In genomic region chr17:12755146-12755545, GRCm38 (mm10) we compare ENCODE assay signal across 12 mouse cellular contexts. TPM values are rescaled to one million over a fixed set of nuclear protein-coding genes. Genes with fewer than 3 reads are reported as not detected.
A peak's percentile ranks its signal among the peaks of the same experiment; 100 is the strongest.
DNase-seq lines count a peak whose midpoint lies in the region; ATAC-seq and TF ChIP-seq lines count a peak whose summit lies in the region.
"Had no signal": no experiment of that assay in that cellular context is flagged by ENCODE, and none has a peak within 500 bp of the region (broad histone marks: within the 10 kb centered on the region; RNA-seq: fewer than 3 reads in every experiment).

No protein-coding gene starts in this region.

- H3K36me3 ChIP-seq in kidney, embryonic 14.5 days (ENCODE audit: control insufficient read depth, insufficient read depth, low read length), result peaks cover 3% of the 10 kb centered on the region; the same call in 1 of the 2 replicates
- H3K36me3 ChIP-seq: midbrain, embryonic 15.5 days had no signal

- DNase-seq in gastrocnemius, adult 2 months, result no peak
- DNase-seq in gastrocnemius, adult 8-10 months (ENCODE audit: low spot score in 2 of 2), result no peak
- DNase-seq in kidney, postnatal 25 days, result peak; percentile 19 to 50
- DNase-seq in monocyte, adult 2 months (ENCODE audit: low read depth in 1 of 2, low spot score in 2 of 2), result peak; percentile 61 to 67
- DNase-seq in left cerebral cortex, adult 9 months (ENCODE audit: low spot score in 2 of 2), result no peak
- no peak for DNase-seq in adrenal gland, postnatal 25 days
- DNase-seq: B cell, adult 2 months; cerebellum, postnatal 14 days; layer of hippocampus, adult 9-11 months had no signal

- H3K4me2 ChIP-seq in kidney, embryonic 14.5 days (replicated peaks; ENCODE audit: low read depth, low read length), result no peak overlapping the region
- H3K4me2 ChIP-seq: midbrain, embryonic 15.5 days had no signal

- no peak for TF ChIP-seq CTCF in gastrocnemius, adult 2 months (IDR thresholded peaks at IDR 0.05)
- no peak for TF ChIP-seq CTCF in embryonic fibroblast, embryonic 13.5 days (IDR thresholded peaks at IDR 0.05; ENCODE audit: borderline replicate concordance, insufficient read depth, low read length)

- no peaks in the 10 kb centered on the region for H3K9me3 ChIP-seq in kidney, embryonic 14.5 days (ENCODE audit: control insufficient read depth, low read length)
- H3K9me3 ChIP-seq: midbrain, embryonic 15.5 days had no signal

- intact Hi-C loops in gastrocnemius, adult 2 months (cut with DNase I), result no loop called here

- no peak for TF ChIP-seq POLR2A in embryonic fibroblast, embryonic 13.5 days (IDR thresholded peaks at IDR 0.05; ENCODE audit: low read depth, low read length)

- H3K9ac ChIP-seq in kidney, embryonic 14.5 days (ENCODE audit: low read depth, low read length), result no peak overlapping the region
- H3K9ac ChIP-seq: midbrain, embryonic 15.5 days had no signal

- H3K27me3 ChIP-seq in kidney, embryonic 14.5 days (ENCODE audit: control insufficient read depth, insufficient read depth, low read length), result no peaks in the 10 kb centered on the region
- H3K27me3 ChIP-seq: midbrain, embryonic 15.5 days had no signal

- peaks cover 79% of the 10 kb centered on the region for H3K4me1 ChIP-seq in kidney, embryonic 14.5 days (ENCODE audit: control insufficient read depth, insufficient read depth, low read length)
- peaks cover 46% of the 10 kb centered on the region for H3K4me1 ChIP-seq in embryonic fibroblast, embryonic 13.5 days (ENCODE audit: control insufficient read depth, insufficient read depth, low read length)

- WGBS in kidney, embryonic 14.5 days, result 59% methylated on average over 4 of the region's 4 CpGs

- no peak overlapping the region; the same call in 1 of the 2 replicates for H3K4me3 ChIP-seq in gastrocnemius, adult 2 months
- no peak overlapping the region for H3K4me3 ChIP-seq in kidney, embryonic 14.5 days (ENCODE audit: low read length)
- no peak overlapping the region for H3K4me3 ChIP-seq in embryonic fibroblast, embryonic 13.5 days (ENCODE audit: insufficient read depth, low read length)
- H3K4me3 ChIP-seq: midbrain, embryonic 15.5 days had no signal

- no peak for ATAC-seq in kidney, embryonic 14.5 days (ENCODE audit: low FRiP score, low TSS enrichment)
- ATAC-seq: midbrain, embryonic 15.5 days had no signal

- peak overlapping the region; percentile 92 for H3K27ac ChIP-seq in gastrocnemius, adult 2 months
- H3K27ac ChIP-seq in kidney, embryonic 14.5 days (ENCODE audit: low read depth, low read length), result no peak overlapping the region
- peak overlapping the region; percentile 27; the same call in 1 of the 2 replicates for H3K27ac ChIP-seq in embryonic fibroblast, embryonic 13.5 days (ENCODE audit: insufficient read depth, low read length)
- H3K27ac ChIP-seq: midbrain, embryonic 15.5 days had no signal

RNA-seq across cellular contexts. Expression of gene Igf2r, which starts 14.3 kb away (rescaled TPM):
- total RNA-seq in gastrocnemius, adult 2 months (2021), result 10 to 100 TPM; 36.9 to 46.7 TPM
- total RNA-seq in gastrocnemius, adult 8-10 months (2022), result 10 to 100 TPM; 41.4 to 54.3 (median 46.9) TPM
- polyA plus RNA-seq in kidney, embryonic 14.5 days (2014; fragmentation: Nextera tagmentation; extraction: Ambion mirVana), result 20.7 and 37.8 TPM in 2 replicates
- polyA plus RNA-seq in embryonic fibroblast, embryonic 13.5 days (2011; ENCODE audit: insufficient read length, low read depth, missing spikeins), result 246 and 249 TPM in 2 replicates
- 84.5 and 84.9 TPM in 2 replicates for total RNA-seq in adrenal gland, postnatal 25 days (2021)

Comparison
In these comparisons a context has a peak if more than half of its experiments do, and no peak if none do; other contexts are left out.
1. DNase-seq: peak in kidney, postnatal 25 days (2 of 2) and monocyte, adult 2 months (2 of 2); none in gastrocnemius, adult 2 months (single experiment), gastrocnemius, adult 8-10 months (0 of 2), left cerebral cortex, adult 9 months (0 of 2) and adrenal gland, postnatal 25 days (single experiment).